Mouse (Mus musculus) thymus, postnatal 0 days (tissue): ENCODE measurements around the gene Olfr720. TPM values are rescaled to one million over a fixed set of nuclear protein-coding genes. Genes with fewer than 3 reads are reported as not detected.

Experiments used
- DNase-seq: peaks from one replicate; pipeline ENCODE4 v3.0.0-alpha.2; 2015; ENCODE audit warnings: low spot score
- polyA plus RNA-seq: library from polyadenylated mRNA; unstranded; fragments of >200 nt; fragmentation: Nextera tagmentation; extraction: Ambion mirVana; gene quantifications from 2 replicates; pipeline ENCODE4 v1.2.1, GENCODE M21; 2015

Olfr720 gene
- not detected in 2 replicates for polyA plus RNA-seq

GRCm38 (mm10) chr14:14186738-14187137 lies at the start of gene Olfr720:
TSS of gene Olfr720 (minus strand) at chr14:14186838.
- DNase-seq = no peak

Other genes starting within 250 kb of the Olfr720 start
- gene Atxn7, start 225.4 kb downstream of the Olfr720 start, polyA plus RNA-seq = 2.6 and 4.3 TPM in 2 replicates
- 235 TPM in 2 replicates for gene Thoc7, start 225.0 kb downstream of the Olfr720 start, polyA plus RNA-seq
- gene Psmd6, start 65.9 kb downstream of the Olfr720 start, polyA plus RNA-seq = 228 and 234 TPM in 2 replicates
- gene Olfr31, start 136.0 kb upstream of the Olfr720 start, polyA plus RNA-seq = not detected in 2 replicates
- 6.5 and 8.5 TPM in 2 replicates for gene Il3ra, start 159.4 kb upstream of the Olfr720 start, polyA plus RNA-seq
- gene Olfr721-ps1, start 214.5 kb upstream of the Olfr720 start, polyA plus RNA-seq = not detected in 2 replicates